Mouse (Mus musculus) kidney, postnatal 14 days (tissue): Measurements from ENCODE around the gene Abcf2.

Experiments
- DNase-seq: peaks from one replicate; pipeline ENCODE4 v3.0.0; 2022; ENCODE audit warnings: mixed read lengths

Abcf2 gene

DNA sequence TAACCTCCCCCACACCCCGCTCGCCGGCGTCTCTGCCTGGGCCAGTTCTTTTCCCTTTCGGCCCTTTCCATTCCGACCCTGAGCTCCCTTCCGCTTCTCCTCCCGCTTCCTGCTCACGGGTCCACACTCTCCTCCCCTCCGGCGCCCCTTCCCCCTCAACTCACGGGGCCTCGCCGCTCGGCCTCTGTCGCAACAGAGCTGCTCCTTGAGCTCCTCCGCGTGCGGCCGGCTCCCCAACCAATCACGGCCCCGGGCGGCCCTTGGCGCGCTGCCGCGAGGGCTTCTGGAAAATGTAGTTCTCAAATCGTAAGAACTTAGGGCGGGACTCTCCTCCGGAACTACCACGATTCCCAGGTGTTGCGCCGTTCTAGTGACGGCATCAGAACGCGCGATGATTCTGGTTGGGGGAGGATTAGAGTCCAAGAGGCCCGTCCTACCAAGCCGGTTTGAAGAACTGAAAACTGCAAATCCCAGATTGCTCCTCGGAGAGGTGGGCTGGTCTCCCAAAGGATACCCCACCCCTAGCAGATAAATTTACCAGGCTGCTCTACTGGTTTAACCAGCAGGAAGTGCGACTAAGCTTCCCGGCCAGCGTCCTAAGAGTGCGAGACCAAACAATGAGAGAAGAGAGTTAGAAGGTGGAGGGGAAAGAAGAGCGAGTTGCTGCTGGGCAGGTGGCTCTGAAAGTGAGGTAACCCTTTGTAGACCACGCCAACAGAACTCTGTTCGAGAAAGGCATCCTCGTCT, at the start of gene Abcf2:
Abcf2 (minus strand) TSS at position 285 of the 747 bp plus-strand sequence.
- DNase-seq, result peak; percentile 100

- DNase-seq, result no peak
Measured at GRCm38 (mm10) chr5:24624822-24625120, 47.5 kb upstream of the Abcf2 start.

- DNase-seq, result peak; percentile 42
Measured at GRCm38 (mm10) chr5:24623986-24624821, 46.9 kb upstream of the Abcf2 start, which contains the start of gene Smarcd3. Smarcd3 (minus strand) TSS chr5:24624411.

GRCm38 (mm10) chr5:24623041-24623985, 46.0 kb upstream of the Abcf2 start:
- DNase-seq, result no peak

DNA sequence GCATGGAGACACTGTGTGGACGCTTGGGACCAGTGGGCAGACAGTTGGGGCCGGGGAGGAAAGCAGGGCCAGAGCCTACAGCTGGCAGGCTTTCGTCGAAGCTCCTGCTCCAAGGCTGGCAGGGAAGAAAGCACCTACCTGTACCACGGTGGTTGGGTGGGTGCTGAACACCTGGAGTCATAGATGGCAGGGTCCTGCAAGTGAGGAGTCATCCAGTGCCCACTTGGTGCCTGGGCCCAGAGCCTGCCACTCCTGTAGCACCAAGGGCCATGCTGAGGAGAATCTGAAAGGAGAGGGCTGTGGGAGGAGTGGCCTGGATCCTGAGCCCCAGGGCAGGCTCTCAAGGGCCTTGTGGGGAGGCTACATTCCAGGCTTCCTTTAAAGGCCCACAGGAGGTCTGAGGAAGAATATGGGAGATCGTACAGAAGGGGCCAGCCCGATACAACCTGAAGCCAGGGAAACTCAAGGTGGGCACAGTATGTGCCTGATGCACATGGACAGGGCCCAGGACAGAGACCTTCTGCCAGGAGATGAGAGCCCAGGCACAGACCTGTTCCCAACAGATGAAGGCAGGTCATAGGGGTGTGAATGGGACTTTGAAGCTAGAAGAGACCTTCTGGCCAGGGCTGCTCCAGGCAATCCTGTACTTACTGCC, 45.2 kb upstream of the Abcf2 start:
- DNase-seq, result no peak

- no peak for DNase-seq
Measured at GRCm38 (mm10) chr5:24620626-24621025, 43.4 kb upstream of the Abcf2 start.

GRCm38 (mm10) chr5:24620116-24620515, 42.8 kb upstream of the Abcf2 start:
- DNase-seq, result peak; percentile 68

DNA sequence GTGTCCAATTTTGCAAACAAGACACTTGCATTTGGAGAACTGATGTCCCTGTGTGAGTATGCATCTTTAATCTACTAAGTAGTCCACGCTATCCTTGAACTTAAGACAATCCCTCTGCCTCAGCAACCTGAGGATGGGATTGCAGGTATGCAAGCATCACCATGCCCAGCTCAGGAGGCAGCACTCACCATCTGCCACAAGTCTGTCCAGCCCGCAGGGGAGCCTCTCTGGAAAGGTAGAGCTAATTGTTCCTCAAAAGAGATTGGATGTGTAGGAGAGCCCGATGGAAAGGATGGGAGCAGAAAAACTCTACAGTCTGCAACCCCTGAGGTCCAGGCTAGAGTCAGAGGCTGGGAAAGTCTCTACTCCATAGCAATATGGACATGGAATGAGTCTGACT, 41.7 kb upstream of the Abcf2 start:
- DNase-seq, result no peak

- no peak for DNase-seq
Measured at GRCm38 (mm10) chr5:24615097-24615496, 37.8 kb upstream of the Abcf2 start.

DNA sequence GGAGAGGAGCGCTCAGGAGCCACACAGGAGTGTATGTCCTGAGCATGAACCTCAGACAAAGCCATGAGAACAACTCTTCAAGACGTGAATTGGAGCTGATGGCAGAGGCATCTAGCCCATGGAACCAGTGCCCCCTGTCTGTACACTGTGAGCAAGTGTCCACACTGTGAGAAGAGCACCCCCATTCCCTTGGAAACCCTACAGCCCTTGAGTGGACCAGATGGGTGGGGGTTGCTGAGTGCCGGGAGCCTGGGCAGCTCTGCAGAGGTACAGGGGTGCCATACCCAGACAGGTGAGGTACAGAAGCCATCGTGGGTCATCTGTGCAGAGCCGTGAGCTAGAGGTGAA, 35.0 kb upstream of the Abcf2 start:
- no peak for DNase-seq

DNA sequence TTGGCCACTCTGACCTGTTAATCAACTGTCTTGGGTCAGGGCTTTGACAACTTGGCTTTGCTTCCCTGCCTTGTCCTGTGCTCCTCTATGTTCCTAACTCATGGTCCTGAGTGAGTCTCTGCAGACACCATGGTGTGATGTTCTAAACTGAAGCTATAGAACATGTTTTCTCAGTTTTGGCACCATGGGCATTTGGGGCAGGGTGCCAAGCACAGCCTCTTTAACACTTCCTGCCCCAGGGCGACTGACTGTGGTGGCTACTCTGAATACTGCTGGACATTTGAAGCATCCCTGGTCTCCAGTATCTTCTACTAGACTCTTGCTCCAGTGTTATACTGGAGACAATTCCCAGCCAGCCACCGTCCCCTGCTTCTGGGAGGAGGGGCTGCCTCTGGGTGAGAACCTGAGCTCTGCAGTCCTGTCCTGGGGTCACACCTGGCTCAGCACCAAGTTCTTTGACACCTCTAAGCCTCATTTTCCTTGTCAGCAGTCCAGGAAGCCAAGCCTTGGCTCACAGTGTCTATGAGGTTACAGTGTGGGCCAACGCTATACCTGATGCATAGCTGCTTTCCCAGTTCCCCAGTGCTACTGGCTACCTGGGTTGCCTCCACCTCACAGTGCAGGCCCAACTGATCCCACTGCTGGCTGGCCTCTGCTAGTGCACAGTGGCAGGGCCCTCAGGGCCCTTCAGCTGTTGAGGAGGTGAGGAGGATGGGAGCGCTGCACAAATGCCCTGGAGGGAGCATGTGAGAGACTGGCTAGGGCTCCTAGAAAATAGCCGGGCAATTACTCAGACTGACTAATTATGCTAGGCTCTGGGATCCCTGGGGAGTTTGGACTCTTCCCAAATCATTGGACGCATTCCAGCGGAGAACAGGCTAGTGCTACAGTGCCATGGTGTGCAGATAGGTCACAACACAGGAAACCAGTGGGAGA, 34.4 kb upstream of the Abcf2 start:
- peak; percentile 78 for DNase-seq

GRCm38 (mm10) chr5:24609388-24609787, 32.1 kb upstream of the Abcf2 start:
- DNase-seq, result no peak

GRCm38 (mm10) chr5:24605980-24606665, 28.9 kb upstream of the Abcf2 start:
- DNase-seq, result no peak

DNA sequence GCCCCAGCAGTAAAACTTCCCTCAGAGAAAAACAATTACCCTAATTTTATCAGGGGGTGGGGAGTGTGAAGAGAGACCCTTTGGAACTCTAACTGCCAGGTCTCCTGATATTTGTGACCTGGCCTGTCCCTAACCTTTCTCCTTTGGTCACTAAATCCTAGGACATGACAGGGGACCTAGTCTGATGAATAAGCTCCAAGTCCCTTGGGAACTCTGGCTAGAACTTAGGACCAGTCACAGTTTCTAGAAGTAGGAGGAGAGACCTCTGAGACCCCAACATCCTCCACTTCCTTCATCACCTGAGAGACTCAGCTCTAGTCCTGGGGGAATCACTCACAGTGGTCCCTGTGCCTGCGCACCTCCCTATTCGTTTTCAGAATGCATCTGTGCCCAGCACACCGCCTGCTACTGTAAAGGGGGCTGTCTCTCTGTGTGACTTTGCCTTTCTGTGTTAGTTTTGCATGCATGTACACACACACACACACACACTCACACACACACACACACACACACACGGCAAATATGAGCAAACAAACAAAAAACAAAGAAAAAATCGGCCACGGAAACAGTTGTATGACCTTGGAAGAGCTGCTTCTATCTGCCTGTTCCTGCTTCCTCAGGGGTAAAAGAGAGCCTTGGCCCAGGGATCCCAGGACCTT, 28.2 kb upstream of the Abcf2 start:
- no peak for DNase-seq

GRCm38 (mm10) chr5:24604656-24605100, 27.4 kb upstream of the Abcf2 start:
- peak; percentile 94 for DNase-seq

DNA sequence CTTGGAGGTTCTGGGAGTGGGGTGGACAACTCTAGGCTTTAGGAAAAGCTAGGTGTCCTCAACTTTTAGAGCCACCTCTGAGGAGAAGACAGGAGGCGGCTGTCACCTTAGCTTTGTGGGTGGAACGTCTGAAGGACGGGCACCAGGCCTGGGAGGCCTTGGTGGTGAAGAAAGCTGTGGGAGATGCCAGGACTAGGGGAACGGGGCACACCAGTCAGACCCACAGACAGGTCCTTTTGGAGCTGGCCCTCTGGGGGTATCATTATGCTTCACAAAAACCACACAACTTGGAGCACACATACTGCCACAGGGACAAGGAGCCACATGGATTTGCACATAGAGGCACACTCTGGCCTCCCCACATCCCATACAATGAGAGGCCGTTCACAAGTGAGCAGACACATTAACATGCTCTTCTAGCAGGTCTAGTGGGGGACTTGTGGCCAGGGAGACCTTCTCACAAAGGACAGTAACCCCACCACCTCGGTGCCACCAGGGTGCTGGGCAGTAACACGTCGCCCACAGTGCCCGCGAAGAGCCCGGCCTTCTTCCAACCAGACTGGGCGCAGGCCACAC, 26.9 kb upstream of the Abcf2 start:
- no peak for DNase-seq

- DNase-seq, result no peak
Measured at GRCm38 (mm10) chr5:24603431-24604010, 26.3 kb upstream of the Abcf2 start.

DNA sequence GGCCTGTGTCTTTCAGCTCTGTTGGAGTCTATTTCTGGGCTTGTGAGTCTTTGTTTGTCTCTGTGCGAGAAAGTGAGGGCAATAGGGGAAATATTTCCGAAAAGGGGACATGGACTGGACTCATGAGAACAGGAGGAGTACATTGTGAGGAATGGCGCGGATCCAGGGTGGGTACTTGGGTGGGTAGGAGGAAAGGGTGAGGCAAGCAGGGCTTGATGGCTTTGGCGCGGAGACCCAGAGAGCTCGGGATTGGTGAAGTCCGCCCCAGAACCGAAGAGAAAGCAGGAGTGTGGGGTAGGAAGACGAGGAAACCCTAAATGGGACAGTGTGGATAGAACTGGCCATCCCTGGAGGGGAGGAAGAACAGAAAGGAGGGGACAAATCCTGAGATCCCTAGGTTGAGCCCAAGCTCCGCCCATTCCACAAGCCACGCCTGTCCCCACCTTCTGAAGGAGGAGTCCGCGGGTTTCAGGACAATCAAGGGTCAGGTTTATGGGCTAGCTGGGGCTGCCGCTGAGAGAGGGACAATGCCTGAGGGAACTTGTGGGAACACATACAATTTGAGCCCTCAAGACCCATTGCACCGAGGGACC, 25.6 kb upstream of the Abcf2 start:
- peak; percentile 93 for DNase-seq
